Mouse (Mus musculus) lung, postnatal 0 days (tissue): ENCODE results near the gene Cmtm5. TPM values are rescaled to one million over a fixed set of nuclear protein-coding genes. Genes with fewer than 3 reads are reported as not detected.
"Not testable (repeated sequence)": the region's sequence is repeated elsewhere in the genome, so short reads cannot be mapped to it uniquely, and the experiment has no call there.

Source experiments
- ATAC-seq: fragments of 200-750 bp; cut with Nextera tagmentation; 2 replicates; pipeline ENCODE4 v1.8.0; 2017; ENCODE audit warnings: moderate library complexity
- DNase-seq: peaks from one replicate; pipeline ENCODE4 v3.0.0-alpha.2; 2016; ENCODE audit warnings: low spot score
- H3K27ac ChIP-seq: fragments of 300-500 bp; sonication (generic); 2 replicates; pipeline ENCODE4 v1.5.1; 2014; ENCODE audit warnings: antibody characterized with exemption, mild to moderate bottlenecking, low read length, mixed read lengths
- H3K27me3 ChIP-seq: fragments of 300-500 bp; sonication (generic); replicated peaks from 2 replicates; pipeline ENCODE4 v1.6.1; 2014; ENCODE audit warnings: low read length, mixed read lengths; ENCODE audit not compliant: insufficient read depth
- H3K36me3 ChIP-seq: fragments of 300-500 bp; sonication (generic); 2 replicates; pipeline ENCODE4 v1.6.1; 2014; ENCODE audit warnings: low read length, mixed read lengths; ENCODE audit not compliant: insufficient read depth
- H3K4me1 ChIP-seq: fragments of 300-500 bp; sonication (generic); 2 replicates; pipeline ENCODE4 v1.6.1; 2014; ENCODE audit warnings: antibody characterized with exemption, low read depth, low read length, mixed read lengths; ENCODE audit not compliant: insufficient read depth
- H3K4me2 ChIP-seq: fragments of 300-500 bp; sonication (generic); replicated peaks from 2 replicates; pipeline ENCODE4 v1.6.1; 2014; ENCODE audit warnings: low read depth, mild to moderate bottlenecking, low read length, moderate library complexity, mixed read lengths
- H3K4me3 ChIP-seq: fragments of 300-500 bp; sonication (generic); 2 replicates; pipeline ENCODE4 v1.5.1; 2014; ENCODE audit warnings: low read depth, low read length
- H3K9ac ChIP-seq: fragments of 300-500 bp; sonication (generic); replicated peaks from 2 replicates; pipeline ENCODE4 v1.6.1; 2014; ENCODE audit warnings: low read depth, mild to moderate bottlenecking
- H3K9me3 ChIP-seq: fragments of 300-500 bp; sonication (generic); 2 replicates; pipeline ENCODE4 v1.6.1; 2016; ENCODE audit warnings: low read length, mixed read lengths
- CTCF ChIP-seq: IDR thresholded peaks from 2 replicates; pipeline ENCODE4 v1.5.1; 2016; ENCODE audit warnings: antibody characterized with exemption, mild to moderate bottlenecking
- EP300 ChIP-seq: IDR thresholded peaks from 2 replicates; pipeline ENCODE4 v1.6.1; 2016; ENCODE audit warnings: antibody characterized with exemption, mild to moderate bottlenecking, control low read depth
- WGBS: fragments of 180-500 bp; shearing (Covaris S2); extraction: QIAGEN DNeasy Blood & Tissue Kit; methylation state at CpG from one replicate; pipeline ENCODE4 v1.1.7; 2014; 5-methylcytosine and 5-hydroxymethylcytosine counted together
- polyA plus RNA-seq: library from polyadenylated mRNA; unstranded; fragments of >200 nt; fragmentation: Nextera tagmentation; extraction: Ambion mirVana; gene quantifications from 2 replicates; pipeline ENCODE4 v1.2.1, GENCODE M21; 2015

Cmtm5 gene
- polyA plus RNA-seq, 1 experiment from 2014 or later, result 0.21 TPM

DNA sequence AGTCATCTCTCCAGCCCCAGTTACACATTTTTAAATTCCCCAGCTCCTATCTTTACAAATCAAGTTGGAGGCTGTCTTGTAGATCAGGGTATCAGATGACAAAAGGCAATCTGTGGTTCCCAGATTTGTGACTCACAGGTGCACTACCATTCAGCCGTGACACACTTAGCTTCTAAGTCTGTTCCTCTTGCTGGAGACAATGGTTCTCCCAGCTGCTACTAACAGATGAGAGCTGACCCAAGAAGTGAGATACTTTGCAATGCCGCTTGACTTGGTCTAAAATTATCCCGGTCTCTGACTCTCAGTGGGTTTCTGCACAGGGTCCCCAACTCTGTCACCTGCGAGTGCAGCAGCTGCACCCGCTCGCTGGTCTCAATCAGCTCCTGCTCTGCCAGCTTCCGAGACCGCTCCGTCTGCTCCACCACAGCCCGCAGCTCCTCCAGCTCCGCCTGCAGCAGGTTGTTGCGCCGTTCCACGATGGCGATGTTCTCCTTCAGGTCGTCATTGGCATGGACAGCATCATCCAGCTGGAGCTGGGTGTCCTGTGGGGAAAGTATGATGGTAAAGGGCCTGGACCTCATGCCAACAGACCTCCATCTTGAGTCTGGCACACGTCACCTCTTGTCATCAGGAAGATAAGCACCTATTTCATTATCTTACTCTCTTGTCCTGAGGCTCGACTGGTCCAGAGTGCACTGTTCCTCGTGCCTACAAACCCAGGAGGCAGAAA lies 10.1 kb downstream of the Cmtm5 start:
- H3K9ac ChIP-seq, result no peak overlapping the region
- 73% methylated on average over 19 of the region's 19 CpGs for WGBS

DNA sequence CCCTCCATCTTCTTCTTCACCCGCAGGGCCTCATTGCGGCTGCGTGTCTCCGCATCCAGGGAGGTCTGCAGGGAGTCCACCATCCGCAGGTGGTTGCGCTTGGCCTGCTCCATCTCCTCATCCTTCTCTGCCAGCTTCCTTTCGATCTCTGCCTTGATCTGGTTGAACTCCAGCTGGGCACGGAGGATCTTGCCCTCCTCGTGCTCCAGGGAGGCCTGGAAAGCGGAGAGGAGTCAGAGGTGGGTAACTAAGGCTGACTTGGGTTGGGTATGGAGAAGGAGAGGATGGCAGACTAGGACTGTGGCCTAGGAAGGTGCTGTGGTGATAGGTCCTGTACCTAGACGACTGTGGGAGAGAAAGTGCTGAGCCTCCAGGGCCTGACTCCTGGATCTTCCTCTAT lies 10.9 kb downstream of the Cmtm5 start:
- not testable (repeated sequence) for H3K36me3 ChIP-seq, H3K27me3 ChIP-seq, H3K4me1 ChIP-seq, H3K9me3 ChIP-seq, H3K4me2 ChIP-seq, H3K9ac ChIP-seq, DNase-seq, H3K4me3 ChIP-seq, ATAC-seq, H3K27ac ChIP-seq
- 83% methylated on average over 6 of the region's 11 CpGs for WGBS

More for the DNA sequence above, 10.1 kb downstream of the Cmtm5 start:
- Histone ChIP-seq H3K4me1 (no peaks in the 10 kb centered on the region), H3K36me3 (no peaks in the 10 kb centered on the region), H3K27me3 (no peaks in the 10 kb centered on the region), H3K4me2 (no peak overlapping the region), H3K4me3 (no peak overlapping the region), H3K27ac (no peak overlapping the region), H3K9me3 (no peaks in the 10 kb centered on the region)
- DNase-seq (no peak), ATAC-seq (no peak)
- no peak for TF ChIP-seq CTCF
- no peak for TF ChIP-seq EP300

DNA sequence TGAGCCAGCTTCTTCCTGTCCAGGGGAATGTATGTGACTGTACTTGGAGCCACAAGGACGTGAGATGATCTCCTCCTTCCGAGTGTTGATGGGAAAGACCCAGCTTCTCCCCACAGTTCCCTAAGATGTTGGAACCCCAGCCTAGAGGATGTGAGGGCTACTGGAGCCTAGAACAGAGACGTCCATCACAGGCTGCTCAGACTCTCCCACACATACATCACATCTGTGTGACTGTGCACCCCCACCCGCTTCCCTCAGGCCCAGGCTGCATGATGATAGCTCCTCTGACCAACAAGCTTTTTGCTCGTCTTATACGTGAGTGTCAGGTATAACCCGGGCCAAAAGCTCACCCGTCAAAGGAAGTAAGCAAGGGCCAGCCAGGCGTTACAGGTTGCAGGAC lies 12.7 kb downstream of the Cmtm5 start:
- Histone ChIP-seq H3K9me3 (no peaks in the 10 kb centered on the region), H3K27ac (no peak overlapping the region), H3K36me3 (no peaks in the 10 kb centered on the region), H3K4me2 (no peak overlapping the region), H3K4me3 (no peak overlapping the region), H3K27me3 (no peaks in the 10 kb centered on the region), H3K9ac (no peak overlapping the region), H3K4me1 (no peaks in the 10 kb centered on the region)
- no peak for TF ChIP-seq CTCF
- no peak for TF ChIP-seq EP300
- ATAC-seq (no peak), DNase-seq (no peak)
- WGBS, result 77% methylated on average over 9 of the region's 9 CpGs

GRCm38 (mm10) chr14:54950493-54950892 lies 14.4 kb downstream of the Cmtm5 start:
- Histone ChIP-seq H3K36me3 (no peaks in the 10 kb centered on the region), H3K27ac (no peak overlapping the region), H3K9me3 (no peaks in the 10 kb centered on the region), H3K4me2 (no peak overlapping the region), H3K4me3 (no peak overlapping the region), H3K27me3 (no peaks in the 10 kb centered on the region), H3K9ac (no peak overlapping the region), H3K4me1 (no peaks in the 10 kb centered on the region)
- 54% methylated on average over 12 of the region's 12 CpGs for WGBS
- TF ChIP-seq EP300, result no peak
- TF ChIP-seq CTCF, result no peak
- DNase-seq (no peak), ATAC-seq (no peak)

DNA sequence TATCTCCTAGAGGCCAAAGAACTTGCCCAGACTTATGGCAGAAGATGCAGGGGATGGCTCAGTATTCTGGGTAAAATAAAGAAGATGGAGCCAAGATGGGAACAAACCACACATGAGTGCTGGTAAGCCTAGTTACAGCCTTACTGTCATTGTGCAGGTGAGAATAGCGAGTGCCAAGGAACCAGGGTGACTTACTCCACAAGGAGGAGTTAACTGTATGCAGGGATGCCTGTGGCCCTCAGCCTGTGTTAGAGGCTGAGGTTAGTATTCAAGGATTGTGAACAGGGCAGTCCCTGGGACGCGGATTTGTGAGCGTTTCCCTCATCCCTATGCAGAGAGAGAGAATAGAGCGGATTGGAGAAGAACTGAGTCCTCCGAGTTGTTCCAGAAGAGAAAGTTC lies 15.5 kb downstream of the Cmtm5 start:
- H3K36me3 ChIP-seq, result no peaks in the 10 kb centered on the region
- WGBS, result 82% methylated on average over 6 of the region's 6 CpGs
- H3K4me3 ChIP-seq, result no peak overlapping the region
- no peak overlapping the region for H3K9ac ChIP-seq
- no peak overlapping the region for H3K27ac ChIP-seq
- no peaks in the 10 kb centered on the region for H3K4me1 ChIP-seq
- DNase-seq, result no peak
- TF ChIP-seq CTCF, result no peak
- TF ChIP-seq EP300, result no peak
- H3K27me3 ChIP-seq, result no peaks in the 10 kb centered on the region
- no peak overlapping the region for H3K4me2 ChIP-seq
- no peaks in the 10 kb centered on the region for H3K9me3 ChIP-seq
- no peak for ATAC-seq

- WGBS, result 93% methylated on average over 8 of the region's 8 CpGs
- ATAC-seq (no peak), DNase-seq (no peak)
- H3K27ac ChIP-seq, result no peak overlapping the region
- no peak overlapping the region for H3K9ac ChIP-seq
- H3K36me3 ChIP-seq, result no peaks in the 10 kb centered on the region
- TF ChIP-seq EP300, result no peak
- TF ChIP-seq CTCF, result no peak
- no peaks in the 10 kb centered on the region for H3K27me3 ChIP-seq
- no peaks in the 10 kb centered on the region for H3K4me1 ChIP-seq
- no peaks in the 10 kb centered on the region for H3K9me3 ChIP-seq
- no peak overlapping the region for H3K4me3 ChIP-seq
- no peak overlapping the region for H3K4me2 ChIP-seq
These were observed 17.7 kb downstream of the Cmtm5 start for GRCm38 (mm10) chr14:54953664-54954206.
